Mouse (Mus musculus) CD8-positive naive resting alpha-beta T cell, adult 2 months (primary cell): ENCODE data around the gene Asb5.
A peak's percentile ranks its signal among the peaks of the same experiment; 100 is the strongest.
"Not testable (repeated sequence)": the region's sequence is repeated elsewhere in the genome, so short reads cannot be mapped to it uniquely, and the experiment has no call there.

Source experiments
- DNase-seq, 2 experiments: peaks; one replicate each; pipeline ENCODE4 v3.0.0; 2022; ENCODE audit warnings: low read depth in 2 of 2, low spot score in 2 of 2

Asb5 gene

GRCm38 (mm10) chr8:54529382-54530296 is at the start of gene Asb5, which contains the start of gene Spcs3:
Gene Asb5 (plus strand): TSS chr8:54529580.
Gene Spcs3 (minus strand): TSS chr8:54529998.
- peak; percentile 89 to 91 for DNase-seq

GRCm38 (mm10) chr8:54486555-54487273 is 42.7 kb upstream of the Asb5 start:
- no peak for DNase-seq

GRCm38 (mm10) chr8:54488437-54488836 is 40.9 kb upstream of the Asb5 start:
- DNase-seq = no peak

GRCm38 (mm10) chr8:54491057-54491690 is 38.2 kb upstream of the Asb5 start:
- DNase-seq = no peak

- DNase-seq = no peak
Measured at GRCm38 (mm10) chr8:54491934-54492333, 37.4 kb upstream of the Asb5 start.

- DNase-seq = peak in 1 of 2 experiments; percentile 28
Measured at GRCm38 (mm10) chr8:54493110-54493509, 36.3 kb upstream of the Asb5 start.

- no peak for DNase-seq
Measured at GRCm38 (mm10) chr8:54493915-54494314, 35.5 kb upstream of the Asb5 start.

- no peak for DNase-seq
Measured at GRCm38 (mm10) chr8:54503104-54503503, 26.3 kb upstream of the Asb5 start.

- no peak for DNase-seq
Measured at GRCm38 (mm10) chr8:54505060-54505459, 24.3 kb upstream of the Asb5 start.

GRCm38 (mm10) chr8:54507428-54508095 is 21.8 kb upstream of the Asb5 start:
- DNase-seq = peak; percentile 63 to 67

GRCm38 (mm10) chr8:54508096-54508456 is 21.3 kb upstream of the Asb5 start:
- DNase-seq = no peak

GRCm38 (mm10) chr8:54508814-54509213 is 20.6 kb upstream of the Asb5 start:
- DNase-seq = no peak

GRCm38 (mm10) chr8:54509221-54509721 is 20.1 kb upstream of the Asb5 start:
- DNase-seq = no peak

GRCm38 (mm10) chr8:54511791-54512190 is 17.6 kb upstream of the Asb5 start:
- no peak for DNase-seq

- not testable (repeated sequence) for DNase-seq
Measured at GRCm38 (mm10) chr8:54512200-54512599, 17.2 kb upstream of the Asb5 start.

- no peak for DNase-seq
Measured at GRCm38 (mm10) chr8:54518756-54519460, 10.5 kb upstream of the Asb5 start.

- DNase-seq = no peak
Measured at GRCm38 (mm10) chr8:54520516-54520915, 8.9 kb upstream of the Asb5 start.

- no peak for DNase-seq
Measured at GRCm38 (mm10) chr8:54525606-54526005, 3.8 kb upstream of the Asb5 start.

GRCm38 (mm10) chr8:54526700-54527099 is 2.7 kb upstream of the Asb5 start:
- DNase-seq = no peak

- no peak for DNase-seq
Measured at GRCm38 (mm10) chr8:54528571-54528970, 809 bp upstream of the Asb5 start.
